Mouse (Mus musculus) C2C12 (cell line): ENCODE results near the gene Cpsf4. TPM values are rescaled to one million over a fixed set of nuclear protein-coding genes. Genes with fewer than 3 reads are reported as not detected.

ENCODE experiments used
- H3K27me3 ChIP-seq: one replicate; pipeline ENCODE4 v1.6.1; 2011; ENCODE audit not compliant: control insufficient read depth, insufficient read depth, insufficient read length
- H3K36me3 ChIP-seq: one replicate; pipeline ENCODE4 v1.6.1; 2011; ENCODE audit not compliant: control insufficient read depth, insufficient read depth
- H3K4me3 ChIP-seq: one replicate; pipeline ENCODE4 v1.5.1; 2011; ENCODE audit warnings: mild to moderate bottlenecking, control low read depth; ENCODE audit not compliant: poor library complexity, insufficient read depth, severe bottlenecking
- H3K79me2 ChIP-seq: one replicate; pipeline ENCODE4 v1.6.1; 2011; ENCODE audit not compliant: control insufficient read depth, insufficient read depth
- H3K79me3 ChIP-seq: one replicate; pipeline ENCODE4 v1.6.1; 2011; ENCODE audit warnings: low read depth, control low read depth
- H3ac ChIP-seq: one replicate; pipeline ENCODE3; 2011; ENCODE audit warnings: low read depth; ENCODE audit not compliant: control insufficient read depth, insufficient read length
- CEBPB ChIP-seq: IDR thresholded peaks from one replicate; pipeline ENCODE4 v1.6.1; 2011; ENCODE audit warnings: low read depth, mild to moderate bottlenecking, control low read depth, moderate library complexity
- CTCF ChIP-seq: IDR thresholded peaks from one replicate; pipeline ENCODE4 v1.5.1; 2011; ENCODE audit not compliant: control insufficient read depth, insufficient read depth, insufficient read length
- FOSL1 ChIP-seq: IDR thresholded peaks from one replicate; pipeline ENCODE4 v1.8.0; 2011; ENCODE audit warnings: mild to moderate bottlenecking, low read length; ENCODE audit not compliant: poor library complexity, insufficient read depth, severe bottlenecking
- MAX ChIP-seq: IDR thresholded peaks from one replicate; pipeline ENCODE4 v1.6.1; 2011; ENCODE audit warnings: mild to moderate bottlenecking, control low read depth
- MYOD1 ChIP-seq: IDR thresholded peaks from one replicate; pipeline ENCODE4 v1.6.1; 2011; ENCODE audit warnings: low read depth; ENCODE audit not compliant: control insufficient read depth, insufficient read length
- MYOG ChIP-seq: IDR thresholded peaks from one replicate; pipeline ENCODE4 v1.6.1; 2011; ENCODE audit not compliant: control insufficient read depth, insufficient read length; ENCODE audit errors: extremely low read depth
- USF1 ChIP-seq: IDR thresholded peaks from one replicate; pipeline ENCODE4 v1.6.1; 2011; ENCODE audit warnings: low read depth, mild to moderate bottlenecking, control low read depth, moderate library complexity
- polyA plus RNA-seq: library from polyadenylated mRNA; unstranded; fragments of >200 nt; fragmentation: generic; extraction: Trizol; gene quantifications from one replicate; pipeline ENCODE4 v1.2.1, GENCODE M21; 2012; ENCODE audit warnings: missing spikeins

Cpsf4 gene
- polyA plus RNA-seq, 1 experiment: 47.7 TPM

DNA sequence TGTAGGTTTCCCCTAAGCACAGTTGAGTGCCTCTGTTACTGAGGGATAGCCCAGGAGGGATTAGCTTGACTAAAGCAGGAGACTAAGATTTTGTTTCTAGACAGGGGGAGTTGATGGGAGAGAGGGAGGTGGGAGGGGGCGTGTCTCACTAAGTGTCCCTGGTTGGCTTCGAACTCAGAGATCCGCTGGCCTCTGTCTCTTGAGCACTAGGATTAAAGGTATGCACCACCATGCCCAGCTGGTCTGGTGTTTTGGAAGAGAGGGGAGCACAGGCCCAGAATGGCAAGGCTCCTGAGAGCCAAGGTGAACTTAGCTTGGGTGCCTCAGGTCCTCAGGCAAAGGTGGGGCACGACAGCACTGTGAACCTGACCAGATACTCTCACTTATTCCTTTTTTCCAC, 44.3 kb downstream of the Cpsf4 start:
- Histone ChIP-seq H3K36me3 (peaks cover 5% of the 10 kb centered on the region), H3K27me3 (no peaks in the 10 kb centered on the region), H3ac (no peak overlapping the region), H3K79me2 (no peaks in the 10 kb centered on the region), H3K79me3 (peaks cover 2% of the 10 kb centered on the region), H3K4me3 (no peak overlapping the region)
- TF ChIP-seq FOSL1: no peak
- TF ChIP-seq MYOD1: no peak
- no peak for TF ChIP-seq CTCF
- no peak for TF ChIP-seq MAX
- TF ChIP-seq CEBPB: no peak
- no peak for TF ChIP-seq MYOG
- TF ChIP-seq USF1: no peak

DNA sequence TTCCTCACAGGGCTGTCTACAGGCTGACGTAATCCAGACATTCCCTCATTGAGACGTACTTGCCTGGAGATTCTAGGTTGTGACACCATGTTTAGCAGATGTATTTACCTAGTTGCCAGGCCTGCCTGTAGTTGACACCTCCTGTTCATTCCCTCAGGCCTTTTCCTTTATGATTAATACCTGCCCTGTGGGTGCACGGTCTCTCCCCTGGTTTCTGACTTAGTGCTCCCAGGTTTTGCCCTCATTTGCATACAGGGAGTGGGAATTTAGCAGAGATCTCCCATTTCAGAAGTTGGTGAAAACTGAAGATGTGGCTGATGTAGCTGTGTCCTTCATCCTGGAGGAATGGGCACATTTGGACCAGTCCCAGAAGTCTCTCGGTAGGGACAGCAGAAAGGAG, 45.2 kb downstream of the Cpsf4 start:
- Histone ChIP-seq H3K4me3 (no peak overlapping the region), H3ac (no peak overlapping the region), H3K79me2 (no peaks in the 10 kb centered on the region), H3K27me3 (no peaks in the 10 kb centered on the region), H3K79me3 (peaks cover 2% of the 10 kb centered on the region), H3K36me3 (peaks cover 3% of the 10 kb centered on the region)
- no peak for TF ChIP-seq MYOD1
- no peak for TF ChIP-seq MAX
- no peak for TF ChIP-seq CEBPB
- no peak for TF ChIP-seq MYOG
- TF ChIP-seq USF1: no peak
- TF ChIP-seq CTCF: no peak
- TF ChIP-seq FOSL1: no peak

- no peak overlapping the region for H3K4me3 ChIP-seq
- no peak overlapping the region for H3ac ChIP-seq
- H3K36me3 ChIP-seq: no peaks in the 10 kb centered on the region
- H3K79me3 ChIP-seq: peaks cover 2% of the 10 kb centered on the region
- no peaks in the 10 kb centered on the region for H3K27me3 ChIP-seq
- TF ChIP-seq MYOD1 (no peak), CTCF (no peak), USF1 (no peak), CEBPB (no peak), FOSL1 (no peak), MAX (no peak), MYOG (no peak)
- H3K79me2 ChIP-seq: no peaks in the 10 kb centered on the region
Observed at GRCm38 (mm10) chr5:145213505-145213904, 46.5 kb downstream of the Cpsf4 start.

- Histone ChIP-seq H3ac (no peak overlapping the region), H3K79me2 (no peaks in the 10 kb centered on the region), H3K79me3 (peaks cover 1% of the 10 kb centered on the region), H3K27me3 (no peaks in the 10 kb centered on the region), H3K36me3 (no peaks in the 10 kb centered on the region), H3K4me3 (no peak overlapping the region)
- TF ChIP-seq CEBPB (no peak), USF1 (no peak), CTCF (no peak), MAX (no peak), MYOD1 (no peak), MYOG (no peak), FOSL1 (no peak)
Observed at GRCm38 (mm10) chr5:145214679-145215078, 47.7 kb downstream of the Cpsf4 start.

- Histone ChIP-seq H3K4me3 (no peak overlapping the region), H3ac (no peak overlapping the region), H3K36me3 (peaks cover 4% of the 10 kb centered on the region), H3K79me3 (no peaks in the 10 kb centered on the region), H3K27me3 (no peaks in the 10 kb centered on the region), H3K79me2 (no peaks in the 10 kb centered on the region)
- no peak for TF ChIP-seq MYOD1
- TF ChIP-seq USF1: no peak
- TF ChIP-seq MAX: no peak
- no peak for TF ChIP-seq CTCF
- no peak for TF ChIP-seq CEBPB
- no peak for TF ChIP-seq MYOG
- TF ChIP-seq FOSL1: no peak
Observed at GRCm38 (mm10) chr5:145217746-145218145, 50.7 kb downstream of the Cpsf4 start.

DNA sequence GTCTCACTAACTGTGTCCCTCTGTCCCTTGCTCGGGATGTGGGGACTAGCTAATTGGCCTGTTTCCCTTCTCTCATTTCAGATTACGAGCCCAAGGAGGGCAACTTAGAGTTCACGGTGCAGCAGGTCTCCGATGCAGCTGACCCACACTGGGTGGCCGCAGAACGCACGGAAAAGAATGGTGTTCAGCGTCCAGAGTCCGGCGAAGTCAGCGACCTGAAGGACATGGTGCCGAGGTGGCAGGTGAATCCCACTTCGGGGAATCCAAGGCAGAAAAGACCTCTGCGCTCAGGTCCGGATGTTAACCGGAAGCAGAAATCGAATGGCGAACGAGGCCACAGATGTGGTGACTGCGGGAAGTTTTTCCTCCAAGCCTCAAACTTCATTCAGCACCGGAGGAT, 51.2 kb downstream of the Cpsf4 start:
- Histone ChIP-seq H3ac (no peak overlapping the region), H3K36me3 (peaks cover 4% of the 10 kb centered on the region), H3K27me3 (no peaks in the 10 kb centered on the region), H3K4me3 (no peak overlapping the region), H3K79me3 (no peaks in the 10 kb centered on the region), H3K79me2 (no peaks in the 10 kb centered on the region)
- no peak for TF ChIP-seq CEBPB
- TF ChIP-seq MYOD1: no peak
- no peak for TF ChIP-seq MYOG
- no peak for TF ChIP-seq MAX
- TF ChIP-seq CTCF: no peak
- no peak for TF ChIP-seq FOSL1
- TF ChIP-seq USF1: no peak
